Mouse (Mus musculus) forebrain, embryonic 15.5 days (tissue): ENCODE measurements around the gene Lipo2. TPM values are rescaled to one million over a fixed set of nuclear protein-coding genes. Genes with fewer than 3 reads are reported as not detected.
"Not testable (repeated sequence)": the region's sequence is repeated elsewhere in the genome, so short reads cannot be mapped to it uniquely, and the experiment has no call there.

Experiments used
- ATAC-seq: fragments of 200-750 bp; cut with Nextera tagmentation; replicated peaks from 2 replicates; pipeline ENCODE4 v1.8.0; 2017; ENCODE audit warnings: mild to moderate bottlenecking, moderate TSS enrichment, moderate library complexity
- H3K27ac ChIP-seq: fragments of 300-500 bp; sonication (generic); replicated peaks from 2 replicates; pipeline ENCODE4 v1.5.1; 2015; ENCODE audit warnings: mild to moderate bottlenecking, inconsistent platforms
- H3K27me3 ChIP-seq: fragments of 300-500 bp; sonication (generic); 2 replicates; pipeline ENCODE4 v1.6.1; 2015; ENCODE audit warnings: inconsistent platforms
- H3K36me3 ChIP-seq: fragments of 300-500 bp; sonication (generic); 2 replicates; pipeline ENCODE4 v1.6.1; 2015; ENCODE audit warnings: mild to moderate bottlenecking, inconsistent platforms
- H3K4me1 ChIP-seq: fragments of 300-500 bp; sonication (generic); 2 replicates; pipeline ENCODE4 v1.6.1; 2015; ENCODE audit warnings: inconsistent platforms
- H3K4me2 ChIP-seq: fragments of 300-500 bp; sonication (generic); replicated peaks from 2 replicates; pipeline ENCODE4 v1.6.1; 2015; ENCODE audit warnings: mild to moderate bottlenecking, inconsistent platforms
- H3K4me3 ChIP-seq: fragments of 300-500 bp; sonication (generic); 2 replicates; pipeline ENCODE4 v1.5.1; 2015; ENCODE audit warnings: mild to moderate bottlenecking, inconsistent platforms
- H3K9ac ChIP-seq: fragments of 300-500 bp; sonication (generic); replicated peaks from 2 replicates; pipeline ENCODE4 v1.6.1; 2015; ENCODE audit warnings: mild to moderate bottlenecking, inconsistent platforms
- H3K9me3 ChIP-seq: fragments of 300-500 bp; sonication (generic); 2 replicates; pipeline ENCODE4 v1.6.1; 2016; ENCODE audit warnings: inconsistent platforms
- WGBS: fragments of 180-500 bp; shearing (Covaris S2); methylation state at CpG from one replicate; pipeline ENCODE4 v1.1.7; 2015; ENCODE audit warnings: mixed read lengths; 5-methylcytosine and 5-hydroxymethylcytosine counted together
- polyA plus RNA-seq: library from polyadenylated mRNA; unstranded; fragments of >200 nt; fragmentation: Nextera tagmentation; extraction: Ambion mirVana; gene quantifications from 2 replicates; pipeline ENCODE4 v1.2.1, GENCODE M21; 2015

Gene Lipo2
- polyA plus RNA-seq: 0.34 and 0.56 TPM in 2 replicates

GRCm38 (mm10) chr19:33751259-33751658 is at the start of gene Lipo2:
Lipo2 (minus strand) TSS chr19:33751359.
- 98% methylated on average over 1 of the region's 1 CpGs for WGBS
- not testable (repeated sequence) for ATAC-seq

GRCm38 (mm10) chr19:33787359-33787758 is 36.2 kb upstream of the Lipo2 start, which contains the start of gene Lipo1:
Lipo1 (minus strand) TSS chr19:33787459.
- not testable (repeated sequence) for H3K27me3 ChIP-seq, H3K9ac ChIP-seq, H3K9me3 ChIP-seq, H3K36me3 ChIP-seq, H3K4me1 ChIP-seq, H3K4me2 ChIP-seq, ATAC-seq, H3K4me3 ChIP-seq, H3K27ac ChIP-seq

More at GRCm38 (mm10) chr19:33751259-33751658, at the start of gene Lipo2:
- H3K27me3 ChIP-seq, H3K9ac ChIP-seq, H3K27ac ChIP-seq, H3K4me3 ChIP-seq, H3K4me1 ChIP-seq, H3K36me3 ChIP-seq, H3K9me3 ChIP-seq, H3K4me2 ChIP-seq: not testable (repeated sequence)

GRCm38 (mm10) chr19:33786576-33787277 is 35.6 kb upstream of the Lipo2 start:
- WGBS: 94% methylated on average over 12 of the region's 12 CpGs
- no peak for ATAC-seq
- Histone ChIP-seq H3K36me3 (no peaks in the 10 kb centered on the region), H3K9ac (no peak overlapping the region), H3K4me3 (no peak overlapping the region), H3K27ac (no peak overlapping the region), H3K4me1 (no peaks in the 10 kb centered on the region), H3K27me3 (no peaks in the 10 kb centered on the region), H3K4me2 (no peak overlapping the region), H3K9me3 (no peaks in the 10 kb centered on the region)

- not testable (repeated sequence) for H3K27ac ChIP-seq, H3K4me1 ChIP-seq, H3K36me3 ChIP-seq, H3K9me3 ChIP-seq, H3K9ac ChIP-seq, H3K27me3 ChIP-seq
- peak; percentile 99 for ATAC-seq
- peak within 1 kb of the TSS; percentile 17; the same call in 1 of the 2 replicates for H3K4me3 ChIP-seq
- 35% methylated on average over 13 of the region's 41 CpGs for WGBS
- H3K4me2 ChIP-seq: peak within 1 kb of the TSS; percentile 30
These were observed 10.3 kb upstream of the Lipo2 start, which contains the start of gene Lipo3 for GRCm38 (mm10) chr19:33761287-33762086. Lipo3 (minus strand) TSS chr19:33761951.

Other genes starting within 250 kb of the Lipo2 start
- not detected in 2 replicates for gene Lipo4, start 233.6 kb downstream of the Lipo2 start, polyA plus RNA-seq
- not detected in 2 replicates for gene Gm8978, start 126.1 kb downstream of the Lipo2 start, polyA plus RNA-seq
- 9.1 and 10.6 TPM in 2 replicates for gene Lipo3, start 10.6 kb upstream of the Lipo2 start, polyA plus RNA-seq
- not detected in 2 replicates for gene Lipo1, start 36.1 kb upstream of the Lipo2 start, polyA plus RNA-seq
- gene Lipf, start 209.8 kb upstream of the Lipo2 start, polyA plus RNA-seq: not detected in 2 replicates